Mouse (Mus musculus): Measurements from ENCODE around the gene Mccc2. TPM values are rescaled to one million over a fixed set of nuclear protein-coding genes. Genes with fewer than 3 reads are reported as not detected.
A peak's percentile ranks its signal among the peaks of the same experiment; 100 is the strongest.

Gene Mccc2
- polyA plus RNA-seq, 1 experiment from 2014 or later: 37.6 TPM

DNA sequence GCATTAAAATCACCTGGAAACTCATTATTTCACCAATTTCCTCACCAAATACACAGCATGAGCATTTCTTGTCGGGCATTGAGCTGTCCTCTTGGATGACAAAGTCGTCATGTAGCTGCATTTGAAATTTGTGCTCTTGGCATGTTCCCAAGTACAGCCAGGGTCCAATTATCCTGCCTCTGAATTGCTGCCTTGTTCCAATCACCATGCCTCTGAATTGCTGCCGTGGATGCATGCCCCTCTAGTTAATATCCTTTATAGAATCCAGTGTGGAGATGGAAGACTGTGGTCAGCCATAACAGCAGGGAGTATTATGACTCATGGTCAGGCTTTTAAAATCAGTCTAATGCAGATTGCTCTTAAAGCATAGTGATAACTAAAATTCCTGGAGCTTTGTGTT, 77.7 kb downstream of the Mccc2 start:
- Histone ChIP-seq H3K27me3 (no peaks in the 10 kb centered on the region), H3K9me3 (no peaks in the 10 kb centered on the region), H3K4me1 (no peaks in the 10 kb centered on the region), H3K4me3 (no peak overlapping the region), H3K4me2 (no peak overlapping the region), H3K27ac (no peak overlapping the region), H3K9ac (no peak overlapping the region), H3K36me3 (no peaks in the 10 kb centered on the region)
- 30% methylated on average over 3 of the region's 3 CpGs for WGBS
- ATAC-seq (ENCODE audit: insufficient number of reproducible peaks, low FRiP score, low TSS enrichment, low read depth): no peak

DNA sequence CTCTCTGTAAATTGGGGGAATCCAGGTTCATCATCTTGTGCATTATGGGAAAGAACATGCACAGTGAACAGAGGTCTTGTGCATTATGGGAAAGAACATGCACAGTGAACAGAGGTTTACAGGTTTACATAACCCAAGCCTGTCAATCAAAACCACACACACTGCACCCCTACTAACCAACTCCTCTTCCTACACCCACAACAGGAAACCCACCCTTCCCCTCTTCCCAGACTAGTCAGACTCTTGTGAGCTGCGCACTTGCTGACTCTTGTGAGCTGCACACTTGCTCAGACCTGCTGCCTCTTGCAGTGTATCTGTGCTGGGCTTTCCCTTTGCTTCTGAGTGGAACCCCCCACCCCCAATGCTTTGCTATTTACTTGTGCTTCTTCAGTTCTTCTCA, 83.0 kb downstream of the Mccc2 start:
- no peak overlapping the region for H3K4me3 ChIP-seq
- ATAC-seq (ENCODE audit: insufficient number of reproducible peaks, low FRiP score, low TSS enrichment, low read depth): no peak
- WGBS: 67% methylated on average over 1 of the region's 1 CpGs
- H3K27ac ChIP-seq: no peak overlapping the region
- H3K4me1 ChIP-seq: no peaks in the 10 kb centered on the region
- no peak overlapping the region for H3K4me2 ChIP-seq
- H3K36me3 ChIP-seq: no peaks in the 10 kb centered on the region
- no peaks in the 10 kb centered on the region for H3K9me3 ChIP-seq
- H3K27me3 ChIP-seq: no peaks in the 10 kb centered on the region
- H3K9ac ChIP-seq: no peak overlapping the region

DNA sequence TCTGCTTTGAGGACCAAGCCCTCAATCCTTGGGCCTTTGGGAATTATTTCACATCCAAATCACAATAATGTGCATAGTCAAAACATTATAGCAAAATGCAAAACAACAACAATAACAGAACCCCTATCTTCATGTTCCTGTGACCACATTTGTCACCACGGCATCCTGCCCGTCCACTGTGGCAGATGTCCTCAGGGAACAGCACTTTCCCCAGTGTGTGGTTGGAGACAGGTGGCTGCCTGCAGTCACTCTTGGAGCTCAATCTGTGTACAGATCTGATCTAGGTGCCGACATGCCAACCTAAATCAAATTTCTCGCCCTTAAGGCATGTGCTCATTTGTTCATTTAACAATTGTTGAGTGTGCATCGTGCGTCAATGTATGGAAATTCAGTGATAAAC, 83.9 kb downstream of the Mccc2 start:
- Histone ChIP-seq H3K27ac (no peak overlapping the region), H3K27me3 (no peaks in the 10 kb centered on the region), H3K9ac (no peak overlapping the region), H3K4me3 (no peak overlapping the region), H3K9me3 (no peaks in the 10 kb centered on the region), H3K4me2 (no peak overlapping the region), H3K4me1 (no peaks in the 10 kb centered on the region), H3K36me3 (no peaks in the 10 kb centered on the region)
- ATAC-seq (ENCODE audit: insufficient number of reproducible peaks, low FRiP score, low TSS enrichment, low read depth): no peak
- WGBS: 73% methylated on average over 6 of the region's 6 CpGs

DNA sequence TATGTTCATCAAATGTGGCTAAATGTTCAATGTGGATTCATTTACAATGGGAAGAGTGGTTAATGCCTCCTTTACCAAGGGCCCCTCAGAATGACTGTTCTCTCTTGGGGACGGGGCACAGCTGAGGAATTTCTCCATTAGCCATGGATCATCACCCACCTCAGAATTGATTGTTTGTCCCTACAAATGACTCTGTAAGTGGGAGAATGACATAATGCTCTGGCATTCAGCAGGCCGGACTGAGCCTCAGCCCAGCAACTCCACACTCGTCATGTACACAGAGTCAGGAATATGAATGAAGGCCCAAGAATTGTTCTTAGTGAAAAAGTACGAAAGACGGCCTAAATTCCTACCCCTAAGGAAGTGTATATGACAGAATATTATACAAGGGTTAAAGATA, 89.2 kb downstream of the Mccc2 start:
- 81% methylated on average over 5 of the region's 5 CpGs for WGBS
- H3K27ac ChIP-seq: no peak overlapping the region

DNA sequence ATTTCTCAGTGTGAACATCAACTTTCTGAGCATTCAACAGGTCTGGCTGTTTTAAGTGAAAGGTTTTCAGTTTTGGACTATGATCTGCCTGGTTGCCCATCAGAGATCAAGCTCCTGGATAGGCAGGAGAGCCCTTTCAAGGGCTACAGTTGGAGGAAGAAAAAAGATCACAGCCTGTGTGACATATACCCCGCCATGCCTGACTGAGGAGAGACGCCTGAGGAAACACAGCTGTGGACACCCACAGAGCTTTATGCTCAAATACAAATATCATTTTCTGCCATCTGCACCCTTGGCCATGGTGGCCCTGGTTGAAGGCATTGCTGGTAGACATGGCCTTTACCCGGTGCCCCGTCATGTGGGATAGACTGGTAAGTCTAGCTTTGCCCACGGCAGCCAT, 99.8 kb downstream of the Mccc2 start:
- Histone ChIP-seq H3K36me3 (no peaks in the 10 kb centered on the region), H3K4me3 (no peak overlapping the region), H3K9ac (no peak overlapping the region), H3K27me3 (no peaks in the 10 kb centered on the region), H3K9me3 (no peaks in the 10 kb centered on the region), H3K4me2 (no peak overlapping the region), H3K27ac (no peak overlapping the region), H3K4me1 (no peaks in the 10 kb centered on the region)
- 83% methylated on average over 5 of the region's 5 CpGs for WGBS
- no peak for ATAC-seq (ENCODE audit: insufficient number of reproducible peaks, low FRiP score, low TSS enrichment, low read depth)

More for the DNA sequence above, 89.2 kb downstream of the Mccc2 start:
- Histone ChIP-seq H3K27me3 (no peaks in the 10 kb centered on the region), H3K4me3 (no peak overlapping the region), H3K9ac (no peak overlapping the region), H3K4me1 (no peaks in the 10 kb centered on the region), H3K4me2 (no peak overlapping the region), H3K9me3 (no peaks in the 10 kb centered on the region), H3K36me3 (no peaks in the 10 kb centered on the region)
- ATAC-seq (ENCODE audit: insufficient number of reproducible peaks, low FRiP score, low TSS enrichment, low read depth): no peak

DNA sequence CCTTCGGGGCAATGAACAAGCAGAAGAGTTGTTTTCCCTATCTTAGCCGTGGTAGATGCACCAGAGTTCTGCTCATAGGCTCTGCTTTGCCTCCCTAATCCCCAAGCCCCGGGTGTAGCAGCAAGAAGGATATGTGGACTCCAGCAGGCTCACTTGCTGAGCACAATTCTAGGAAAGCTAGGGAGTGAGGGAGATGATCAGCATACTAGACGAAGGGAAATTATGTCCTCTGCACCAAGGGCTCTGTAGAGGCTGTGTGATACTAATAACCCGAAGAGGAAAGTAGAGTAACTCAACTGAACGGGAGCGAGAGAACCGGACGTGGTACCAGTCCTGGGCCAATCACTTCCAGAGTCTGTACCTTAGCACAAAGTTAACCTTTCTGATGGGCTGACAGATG, 114.5 kb downstream of the Mccc2 start, which contains the start of gene Cartpt:
TSS of gene Cartpt (minus strand) at position 127 of the 400 bp plus-strand sequence.
- no peak for ATAC-seq (ENCODE audit: insufficient number of reproducible peaks, low FRiP score, low TSS enrichment, low read depth)
- Histone ChIP-seq H3K4me3 (peak within 1 kb of the TSS; percentile 19), H3K4me1 (peaks cover 12% of the 10 kb centered on the region), H3K9ac (no peak within 1 kb of the TSS), H3K27ac (no peak within 1 kb of the TSS), H3K36me3 (no peaks in the 10 kb centered on the region), H3K27me3 (peaks cover 39% of the 10 kb centered on the region), H3K4me2 (peak within 1 kb of the TSS; percentile 32; the same call in 1 of the 2 replicates), H3K9me3 (no peaks in the 10 kb centered on the region)
- 47% methylated on average over 9 of the region's 9 CpGs for WGBS

DNA sequence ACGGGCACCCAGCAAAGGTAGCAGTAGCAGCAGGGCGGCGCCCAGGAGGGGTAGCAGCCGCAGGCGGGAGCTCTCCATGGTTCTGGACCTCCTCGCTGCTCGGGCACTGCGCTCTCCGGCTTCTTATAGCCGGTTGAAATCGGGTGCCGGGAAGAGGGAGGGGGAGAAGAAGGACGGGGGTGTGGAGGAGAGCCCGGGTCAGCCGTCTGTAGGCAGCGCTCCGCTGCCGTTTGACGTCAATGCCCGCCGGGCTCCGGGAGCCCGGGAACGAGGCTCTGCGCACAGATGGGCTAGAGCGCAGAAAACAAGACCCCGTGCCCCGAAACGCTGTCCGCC, 114.9 kb downstream of the Mccc2 start:
- Histone ChIP-seq H3K4me1 (peaks cover 12% of the 10 kb centered on the region), H3K27me3 (peaks cover 39% of the 10 kb centered on the region), H3K9me3 (no peaks in the 10 kb centered on the region), H3K4me2 (peak overlapping the region; percentile 32; the same call in 1 of the 2 replicates), H3K36me3 (no peaks in the 10 kb centered on the region), H3K27ac (no peak overlapping the region), H3K4me3 (peak overlapping the region; percentile 19; the same call in 1 of the 2 replicates), H3K9ac (no peak overlapping the region)
- WGBS: 1% methylated on average over 30 of the region's 30 CpGs
- 0 out of 2 replicates have a peak, but pooled peaks have one; percentile 35 for ATAC-seq (ENCODE audit: insufficient number of reproducible peaks, low FRiP score, low TSS enrichment, low read depth)

DNA sequence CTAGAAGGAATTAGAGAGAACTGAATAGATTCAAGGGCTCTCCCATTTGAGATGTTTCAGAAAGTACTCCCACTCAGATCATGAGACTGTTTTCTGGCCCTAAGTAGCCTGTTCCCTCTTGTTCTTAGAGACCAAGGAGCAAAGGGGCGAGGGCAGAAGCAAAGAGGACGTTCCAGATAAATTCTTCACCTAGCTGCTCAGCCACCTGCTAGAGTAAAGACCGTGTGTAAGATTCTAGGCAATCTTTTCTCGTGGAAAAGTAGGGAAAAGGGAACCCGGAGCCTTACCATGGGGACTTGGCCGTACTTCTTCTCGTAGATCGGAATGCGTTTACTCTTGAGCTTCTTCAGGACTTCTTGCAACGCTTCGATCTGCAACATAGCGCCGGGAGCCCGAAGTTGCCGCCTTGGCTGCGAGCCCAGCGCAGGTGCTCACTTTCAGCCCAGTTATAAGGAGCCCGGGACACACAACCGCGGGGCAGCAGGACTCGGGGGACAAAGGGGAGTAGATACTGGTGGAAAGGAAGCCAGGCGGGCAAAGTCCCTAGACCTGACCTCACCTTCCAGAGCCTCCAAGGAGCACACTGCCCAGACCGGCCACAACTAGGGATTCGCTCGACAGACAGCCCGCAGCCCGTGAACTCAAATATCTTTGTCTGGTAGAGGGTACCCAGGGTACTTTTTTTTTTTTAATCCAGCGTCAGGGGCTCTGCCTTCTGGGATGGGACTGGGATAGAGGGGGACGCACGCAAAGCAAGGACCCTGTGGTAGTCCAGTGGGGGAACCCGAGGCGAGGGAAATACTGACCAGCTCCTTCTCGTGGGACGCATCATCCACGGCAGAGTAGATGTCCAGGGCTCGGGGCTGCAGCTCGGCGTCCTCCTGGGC, 115.5 kb downstream of the Mccc2 start:
- no peak overlapping the region for H3K9ac ChIP-seq
- H3K9me3 ChIP-seq: no peaks in the 10 kb centered on the region
- peak overlapping the region; percentile 32; the same call in 1 of the 2 replicates for H3K4me2 ChIP-seq
- no peak for ATAC-seq (ENCODE audit: insufficient number of reproducible peaks, low FRiP score, low TSS enrichment, low read depth)
- H3K27me3 ChIP-seq: peaks cover 39% of the 10 kb centered on the region
- peaks cover 12% of the 10 kb centered on the region for H3K4me1 ChIP-seq
- H3K36me3 ChIP-seq: no peaks in the 10 kb centered on the region
- no peak overlapping the region for H3K27ac ChIP-seq
- WGBS: 8% methylated on average over 38 of the region's 38 CpGs
- H3K4me3 ChIP-seq: peak overlapping the region; percentile 19

DNA sequence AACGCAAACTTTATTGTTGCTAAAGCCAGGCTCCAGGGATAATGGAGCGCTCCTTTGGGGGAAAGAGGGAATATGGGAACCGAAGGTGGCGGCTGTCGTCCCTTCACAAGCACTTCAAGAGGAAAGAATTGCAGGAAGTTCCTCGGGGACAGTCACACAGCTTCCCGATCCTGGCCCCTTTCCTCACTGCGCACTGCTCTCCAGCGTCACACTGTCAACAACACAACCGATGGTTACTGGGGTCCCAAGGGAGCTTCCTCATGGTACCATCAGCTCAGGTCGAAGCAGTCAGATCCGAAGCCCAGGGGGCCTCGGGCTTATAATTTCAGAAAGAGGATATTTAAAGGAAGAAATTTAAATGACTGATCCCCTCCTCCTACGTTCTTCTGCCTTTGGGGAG, 116.6 kb downstream of the Mccc2 start:
- H3K27me3 ChIP-seq: peaks cover 39% of the 10 kb centered on the region
- no peaks in the 10 kb centered on the region for H3K9me3 ChIP-seq
- H3K36me3 ChIP-seq: no peaks in the 10 kb centered on the region
- ATAC-seq (ENCODE audit: insufficient number of reproducible peaks, low FRiP score, low TSS enrichment, low read depth): no peak
- no peak overlapping the region for H3K4me3 ChIP-seq
- H3K4me2 ChIP-seq: no peak overlapping the region
- no peak overlapping the region for H3K9ac ChIP-seq
- no peak overlapping the region for H3K27ac ChIP-seq
- WGBS: 28% methylated on average over 14 of the region's 14 CpGs
- H3K4me1 ChIP-seq: peaks cover 12% of the 10 kb centered on the region

Other genes with a start within 250 kb of the Mccc2 start
- gene Cartpt, start 114.5 kb downstream of the Mccc2 start, polyA plus RNA-seq (2015; fragmentation: Nextera tagmentation; extraction: Ambion mirVana): 0.24 TPM in 1 of 2 replicates, not detected in the other
- gene Bdp1, start 88.4 kb upstream of the Mccc2 start, polyA plus RNA-seq (2015; fragmentation: Nextera tagmentation; extraction: Ambion mirVana): 28.5 and 34.9 TPM in 2 replicates
- 147 and 155 TPM in 2 replicates for gene Serf1, start 92.4 kb upstream of the Mccc2 start, polyA plus RNA-seq (2015; fragmentation: Nextera tagmentation; extraction: Ambion mirVana)
- 39.7 and 42.0 TPM in 2 replicates for gene Smn1, start 109.2 kb upstream of the Mccc2 start, polyA plus RNA-seq (2015; fragmentation: Nextera tagmentation; extraction: Ambion mirVana)
- gene Naip2, start 186.5 kb upstream of the Mccc2 start, polyA plus RNA-seq (2015; fragmentation: Nextera tagmentation; extraction: Ambion mirVana): 0.22 and 0.23 TPM in 2 replicates
- 0.20 and 0.28 TPM in 2 replicates for gene Naip5, start 230.7 kb upstream of the Mccc2 start, polyA plus RNA-seq (2015; fragmentation: Nextera tagmentation; extraction: Ambion mirVana)

Measured in limb, embryonic 15.5 days (tissue).